Mouse (Mus musculus) testis, adult 2 months (tissue): ENCODE measurements around the gene Atp1b3. TPM values are rescaled to one million over a fixed set of nuclear protein-coding genes. Genes with fewer than 3 reads are reported as not detected.
"Not testable (repeated sequence)": the region's sequence is repeated elsewhere in the genome, so short reads cannot be mapped to it uniquely, and the experiment has no call there.

Source experiments
- H3K27ac ChIP-seq: fragments of 200-500 bp; 2 replicates; pipeline ENCODE4 v1.5.1; 2012; ENCODE audit warnings: low read depth, low read length; ENCODE audit not compliant: control insufficient read depth, insufficient read depth
- H3K27me3 ChIP-seq: fragments of 200-500 bp; 2 replicates; pipeline ENCODE4 v1.6.1; 2012; ENCODE audit warnings: mild to moderate bottlenecking, low read length, moderate library complexity; ENCODE audit not compliant: control insufficient read depth, insufficient read depth
- H3K36me3 ChIP-seq: fragments of 200-500 bp; 2 replicates; pipeline ENCODE4 v1.6.1; 2012; ENCODE audit warnings: mild to moderate bottlenecking, low read length; ENCODE audit not compliant: control insufficient read depth, insufficient read depth
- H3K4me1 ChIP-seq: fragments of 200-500 bp; 2 replicates; pipeline ENCODE4 v1.6.1; 2012; ENCODE audit warnings: low read length; ENCODE audit not compliant: control insufficient read depth, insufficient read depth
- H3K4me3 ChIP-seq: fragments of 200-500 bp; 2 replicates; pipeline ENCODE4 v1.5.1; 2012; ENCODE audit warnings: low read depth, mild to moderate bottlenecking, low read length, moderate library complexity, mixed read lengths; ENCODE audit not compliant: control insufficient read depth
- CTCF ChIP-seq: fragments of 200-500 bp; IDR thresholded peaks from 2 replicates; pipeline ENCODE4 v1.5.1; 2012; ENCODE audit warnings: low read depth, mild to moderate bottlenecking, inconsistent platforms, low read length, moderate library complexity; ENCODE audit not compliant: control insufficient read depth, insufficient read depth, insufficient replicate concordance
- POLR2A ChIP-seq: fragments of 200-500 bp; IDR thresholded peaks from 2 replicates; pipeline ENCODE4 v1.6.1; 2012; ENCODE audit warnings: low read depth, mild to moderate bottlenecking, inconsistent platforms, low read length, moderate library complexity; ENCODE audit not compliant: control insufficient read depth
- polyA plus RNA-seq: library from polyadenylated mRNA; depleted of rRNA; stranded (reverse); fragments of >200 nt; gene quantifications from 2 replicates; pipeline ENCODE4 v1.2.3, GENCODE M21; 2012

Atp1b3 gene
- polyA plus RNA-seq, 1 experiment: 306 TPM

DNA sequence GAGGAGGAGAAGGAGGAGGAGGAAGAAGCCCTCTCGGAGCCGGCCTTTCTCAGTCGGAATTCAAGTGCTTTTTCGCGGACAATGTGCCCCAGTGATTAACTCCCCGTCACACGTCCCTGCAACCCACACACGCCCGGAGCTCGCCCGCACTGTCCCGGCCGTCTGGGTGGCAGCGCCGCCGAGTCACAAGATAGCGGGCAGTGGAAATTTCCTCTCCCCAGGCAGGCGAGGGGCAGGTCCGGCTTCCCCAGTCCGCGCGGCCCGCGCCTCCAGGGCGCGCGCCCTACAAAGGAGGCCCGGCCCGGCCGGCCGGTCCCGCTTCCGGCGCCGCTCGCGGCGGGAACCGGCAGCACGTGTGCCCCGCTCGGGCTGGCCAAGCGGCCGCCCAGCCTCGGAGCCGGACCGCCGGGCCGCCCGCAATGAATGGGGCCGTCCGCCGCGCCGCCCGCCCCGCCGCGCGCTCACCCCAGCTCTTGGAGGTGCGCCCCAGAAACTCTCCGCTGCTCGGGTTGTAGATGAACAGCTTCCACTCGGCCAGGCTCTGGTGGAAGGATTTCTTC, 581 bp downstream of the Atp1b3 start:
- Histone ChIP-seq H3K4me3 (peak overlapping the region; percentile 98), H3K36me3 (no peaks in the 10 kb centered on the region), H3K27me3 (no peaks in the 10 kb centered on the region), H3K4me1 (peaks cover 7% of the 10 kb centered on the region; the same call in 1 of the 2 replicates), H3K27ac (peak overlapping the region; percentile 92)
- TF ChIP-seq CTCF (no peak), POLR2A (no peak)

- Histone ChIP-seq H3K36me3 (no peaks in the 10 kb centered on the region), H3K4me3 (no peak overlapping the region), H3K27me3 (no peaks in the 10 kb centered on the region), H3K27ac (no peak overlapping the region), H3K4me1 (peaks cover 5% of the 10 kb centered on the region; the same call in 1 of the 2 replicates)
- TF ChIP-seq POLR2A (no peak), CTCF (no peak)
Observed at GRCm38 (mm10) chr9:96360056-96360455, 4.2 kb downstream of the Atp1b3 start.

- H3K4me3 ChIP-seq: no peak overlapping the region
- H3K27me3 ChIP-seq: no peaks in the 10 kb centered on the region
- H3K36me3 ChIP-seq: no peaks in the 10 kb centered on the region
- TF ChIP-seq CTCF: no peak
- TF ChIP-seq POLR2A: no peak
- no peak overlapping the region for H3K27ac ChIP-seq
- peaks cover 7% of the 10 kb centered on the region for H3K4me1 ChIP-seq
Observed at GRCm38 (mm10) chr9:96353799-96354198, 10.4 kb downstream of the Atp1b3 start.

- TF ChIP-seq CTCF (no peak), POLR2A (no peak)
- no peaks in the 10 kb centered on the region for H3K36me3 ChIP-seq
Observed at GRCm38 (mm10) chr9:96353121-96353769, 11.0 kb downstream of the Atp1b3 start.

DNA sequence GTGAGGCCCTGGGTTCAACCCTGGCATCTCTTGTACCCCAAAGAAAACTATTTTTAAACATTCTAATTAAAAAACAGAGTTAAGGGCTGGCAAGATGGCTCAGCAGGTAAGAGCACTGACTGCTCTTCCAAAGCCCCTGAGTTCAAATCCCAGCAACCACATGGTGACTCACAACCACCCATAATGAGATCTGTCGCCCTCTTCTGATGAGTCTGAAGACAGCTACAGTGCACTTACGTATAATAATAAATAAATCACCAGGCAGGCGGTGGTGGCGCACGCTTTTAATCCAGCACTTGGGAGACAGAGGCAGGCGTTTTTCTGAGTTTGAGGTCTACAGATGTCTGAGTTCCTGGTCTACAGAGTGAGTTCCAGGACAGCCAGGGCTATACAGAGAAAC, 12.5 kb downstream of the Atp1b3 start:
- H3K27me3 ChIP-seq, H3K4me1 ChIP-seq, H3K36me3 ChIP-seq, H3K27ac ChIP-seq, H3K4me3 ChIP-seq: not testable (repeated sequence)

More at GRCm38 (mm10) chr9:96353121-96353769, 11.0 kb downstream of the Atp1b3 start:
- peaks cover 7% of the 10 kb centered on the region for H3K4me1 ChIP-seq
- H3K27ac ChIP-seq: no peak overlapping the region
- H3K27me3 ChIP-seq: no peaks in the 10 kb centered on the region
- no peak overlapping the region for H3K4me3 ChIP-seq

DNA sequence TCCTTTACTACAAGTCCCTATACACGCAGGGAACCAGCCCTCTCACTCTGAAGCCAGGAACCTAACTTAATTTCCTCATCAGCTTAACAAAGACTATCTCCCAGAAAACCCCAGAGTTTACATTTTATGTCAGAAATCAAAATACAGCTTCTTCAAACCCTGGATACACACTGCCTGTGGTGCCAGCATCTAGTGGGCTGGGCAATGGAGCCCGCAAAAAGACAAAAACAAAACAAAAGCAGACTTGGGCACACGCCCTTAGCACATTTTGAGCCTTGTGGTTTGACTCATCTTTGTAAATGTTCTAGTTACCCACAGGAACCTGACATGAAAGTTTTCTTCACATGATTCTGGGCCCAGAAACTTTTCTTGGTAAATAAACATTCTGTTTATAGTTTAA, 13.8 kb downstream of the Atp1b3 start:
- Histone ChIP-seq H3K4me1 (peaks cover 7% of the 10 kb centered on the region), H3K27me3 (no peaks in the 10 kb centered on the region), H3K36me3 (no peaks in the 10 kb centered on the region), H3K27ac (0 out of 2 replicates have a peak overlapping the region, but pooled peaks have one; percentile 16), H3K4me3 (no peak overlapping the region; the same call in 1 of the 2 replicates)
- TF ChIP-seq CTCF (no peak), POLR2A (no peak)

- H3K27me3 ChIP-seq: no peaks in the 10 kb centered on the region
- H3K4me3 ChIP-seq: no peak overlapping the region
- TF ChIP-seq CTCF (peak; percentile 18; the same call in 1 of the 2 replicates), POLR2A (no peak)
- H3K27ac ChIP-seq: no peak overlapping the region
- H3K4me1 ChIP-seq: peaks cover 7% of the 10 kb centered on the region
- no peaks in the 10 kb centered on the region for H3K36me3 ChIP-seq
Observed at GRCm38 (mm10) chr9:96350010-96350409, 14.2 kb downstream of the Atp1b3 start.
